Mouse (Mus musculus) megakaryocyte, embryonic 14.5 days (primary cell): ENCODE results near the gene Lrrc4b. TPM values are rescaled to one million over a fixed set of nuclear protein-coding genes. Genes with fewer than 3 reads are reported as not detected.
A peak's percentile ranks its signal among the peaks of the same experiment; 100 is the strongest.

Experiments
- H3K27me3 ChIP-seq: replicated peaks from 2 replicates; pipeline ENCODE3; 2012; ENCODE audit warnings: inconsistent platforms
- H3K36me3 ChIP-seq: replicated peaks from 2 replicates; pipeline ENCODE3; 2012; ENCODE audit warnings: low read length, inconsistent platforms, mixed read lengths
- H3K4me1 ChIP-seq: 2 replicates; pipeline ENCODE4 v1.6.1; 2012; ENCODE audit warnings: inconsistent platforms
- H3K4me3 ChIP-seq: replicated peaks from 2 replicates; pipeline ENCODE3; 2012; ENCODE audit warnings: moderate library complexity, mild to moderate bottlenecking, inconsistent platforms
- H3K9me3 ChIP-seq: 2 replicates; pipeline ENCODE4 v1.6.1; 2012; ENCODE audit warnings: inconsistent platforms
- FLI1 ChIP-seq: IDR thresholded peaks from 2 replicates; pipeline ENCODE4 v1.6.1; 2012; ENCODE audit warnings: low read length, inconsistent platforms, mixed read lengths
- GATA1 ChIP-seq: IDR thresholded peaks from 3 replicates; pipeline ENCODE4 v1.6.1; 2012; ENCODE audit warnings: mixed read lengths, low read length, inconsistent platforms, borderline replicate concordance
- polyA plus RNA-seq: library from polyadenylated mRNA; stranded (reverse); fragments of >175 nt; gene quantifications from 2 replicates; pipeline ENCODE4 v1.2.3, GENCODE M21; 2012; ENCODE audit warnings: low replicate concordance; ENCODE audit not compliant: insufficient read depth

Lrrc4b gene
- polyA plus RNA-seq, 1 experiment = not detected

DNA sequence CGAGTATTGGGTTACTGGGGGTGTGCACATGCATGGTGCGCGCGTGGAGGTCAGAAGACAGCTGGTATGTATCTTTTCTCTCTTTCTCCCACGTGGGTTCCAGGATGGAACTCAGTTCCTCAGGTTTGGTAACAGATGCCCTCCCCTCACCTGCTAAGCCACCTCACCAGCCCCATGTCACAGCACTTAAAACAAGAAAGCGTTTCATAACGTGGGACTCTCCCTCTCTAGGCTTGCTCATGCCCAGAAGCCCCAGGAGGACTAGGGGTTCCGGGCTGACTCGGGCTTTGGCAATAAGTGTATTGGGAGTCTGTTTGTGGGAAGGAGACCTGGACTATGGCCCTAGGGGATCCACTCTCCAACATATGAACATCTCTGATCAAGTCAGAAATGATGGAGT is 5.3 kb downstream of the Lrrc4b start:
- TF ChIP-seq GATA1 = no peak
- no peak for TF ChIP-seq FLI1
- Histone ChIP-seq H3K4me3 (no peak overlapping the region), H3K9me3 (no peaks in the 10 kb centered on the region), H3K4me1 (no peaks in the 10 kb centered on the region), H3K27me3 (peaks cover 87% of the 10 kb centered on the region), H3K36me3 (no peaks in the 10 kb centered on the region)

DNA sequence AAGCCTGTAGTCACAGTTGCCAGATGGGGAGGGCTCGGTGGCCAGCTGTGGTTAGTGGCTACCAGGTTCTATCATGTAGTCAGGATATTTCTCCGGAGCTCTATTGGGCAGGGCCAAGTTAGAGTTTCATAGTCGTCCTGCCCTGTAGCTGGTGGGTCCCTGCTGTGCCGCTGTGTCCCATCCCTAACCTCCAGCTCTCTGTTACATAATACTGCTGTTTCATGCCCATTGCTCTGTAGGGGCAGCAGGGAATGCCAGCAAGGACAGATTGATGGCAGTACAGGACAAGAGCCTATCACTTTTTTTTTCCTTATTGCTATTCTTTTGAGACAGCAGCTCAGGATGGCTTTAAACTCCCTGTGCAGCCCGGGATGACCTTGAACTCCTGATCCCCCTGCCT is 7.0 kb downstream of the Lrrc4b start:
- peaks cover 87% of the 10 kb centered on the region for H3K27me3 ChIP-seq
- no peaks in the 10 kb centered on the region for H3K9me3 ChIP-seq
- TF ChIP-seq GATA1 = no peak
- no peak for TF ChIP-seq FLI1

DNA sequence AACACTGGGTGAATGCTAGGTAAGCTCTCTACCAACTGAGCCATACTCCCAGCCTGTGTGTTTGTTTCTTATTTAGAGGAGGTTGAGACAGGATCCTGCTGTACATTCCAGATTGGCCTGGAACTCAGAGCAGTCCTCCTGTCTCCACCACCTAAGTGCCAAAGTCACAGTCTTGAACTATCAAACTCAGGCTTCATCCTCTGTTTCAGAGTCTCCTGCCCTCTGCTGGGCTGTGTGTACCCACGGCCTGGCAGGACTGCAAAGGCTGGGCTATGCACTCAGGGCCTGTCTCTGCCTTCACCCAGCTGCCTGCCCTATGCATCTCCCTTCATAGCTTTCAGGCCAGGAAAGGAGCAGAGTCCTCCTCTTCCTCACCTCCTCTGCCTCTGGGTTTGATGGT is 7.4 kb downstream of the Lrrc4b start:
- no peaks in the 10 kb centered on the region for H3K36me3 ChIP-seq
- no peaks in the 10 kb centered on the region; the same call in 1 of the 2 replicates for H3K4me1 ChIP-seq
- H3K27me3 ChIP-seq = peaks cover 87% of the 10 kb centered on the region
- TF ChIP-seq GATA1 (no peak), FLI1 (no peak)
- no peaks in the 10 kb centered on the region for H3K9me3 ChIP-seq
- no peak overlapping the region for H3K4me3 ChIP-seq

More for the DNA sequence above, 7.0 kb downstream of the Lrrc4b start:
- Histone ChIP-seq H3K4me1 (no peaks in the 10 kb centered on the region), H3K36me3 (no peaks in the 10 kb centered on the region), H3K4me3 (no peak overlapping the region)

DNA sequence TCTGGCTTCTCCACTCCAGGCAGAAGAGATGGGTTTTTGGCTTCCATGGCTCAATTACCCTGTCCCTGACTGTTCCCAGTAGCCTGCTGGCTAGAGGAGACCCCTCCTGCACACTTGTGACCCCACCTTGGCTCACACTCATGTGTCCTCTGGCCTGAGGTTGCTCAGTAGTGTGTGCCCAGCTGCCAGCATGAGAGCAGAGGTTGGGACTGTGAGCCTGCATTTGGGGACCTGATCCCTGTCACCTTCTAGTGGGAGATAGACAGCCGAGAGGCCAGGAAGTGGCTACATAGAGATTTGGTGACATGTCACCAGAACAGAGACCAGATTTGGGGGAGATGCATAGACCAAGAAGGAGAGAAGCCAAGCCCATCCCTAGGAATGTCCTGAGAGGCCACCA is 8.4 kb downstream of the Lrrc4b start:
- Histone ChIP-seq H3K4me1 (peaks cover 6% of the 10 kb centered on the region), H3K27me3 (peaks cover 87% of the 10 kb centered on the region)
- no peak for TF ChIP-seq GATA1
- no peak for TF ChIP-seq FLI1

DNA sequence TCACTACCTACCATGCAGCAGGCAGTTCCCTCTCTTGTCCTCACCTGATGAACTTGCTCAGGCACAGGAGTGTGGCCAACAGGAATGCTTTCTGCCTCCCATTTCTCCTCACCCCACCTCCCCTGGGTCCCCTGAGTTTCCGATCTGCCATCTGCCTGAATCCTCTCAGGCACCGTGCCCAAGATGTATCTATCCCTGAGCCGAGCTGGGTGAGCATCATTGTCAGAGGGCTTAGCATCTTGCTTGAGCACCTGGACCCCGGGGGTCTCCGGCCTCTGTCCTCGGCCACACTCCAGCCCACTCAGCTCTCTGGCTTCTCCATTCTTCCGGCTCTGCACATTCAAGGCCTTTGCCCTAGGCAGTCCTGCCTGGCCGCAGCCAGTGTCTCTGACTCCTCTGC is 9.1 kb downstream of the Lrrc4b start:
- Histone ChIP-seq H3K36me3 (no peaks in the 10 kb centered on the region), H3K4me1 (peaks cover 11% of the 10 kb centered on the region), H3K4me3 (no peak overlapping the region), H3K27me3 (peaks cover 88% of the 10 kb centered on the region), H3K9me3 (no peaks in the 10 kb centered on the region)
- TF ChIP-seq FLI1 = no peak
- TF ChIP-seq GATA1 = no peak

More for the DNA sequence above, 8.4 kb downstream of the Lrrc4b start:
- H3K4me3 ChIP-seq = no peak overlapping the region
- no peaks in the 10 kb centered on the region for H3K9me3 ChIP-seq
- no peaks in the 10 kb centered on the region for H3K36me3 ChIP-seq

DNA sequence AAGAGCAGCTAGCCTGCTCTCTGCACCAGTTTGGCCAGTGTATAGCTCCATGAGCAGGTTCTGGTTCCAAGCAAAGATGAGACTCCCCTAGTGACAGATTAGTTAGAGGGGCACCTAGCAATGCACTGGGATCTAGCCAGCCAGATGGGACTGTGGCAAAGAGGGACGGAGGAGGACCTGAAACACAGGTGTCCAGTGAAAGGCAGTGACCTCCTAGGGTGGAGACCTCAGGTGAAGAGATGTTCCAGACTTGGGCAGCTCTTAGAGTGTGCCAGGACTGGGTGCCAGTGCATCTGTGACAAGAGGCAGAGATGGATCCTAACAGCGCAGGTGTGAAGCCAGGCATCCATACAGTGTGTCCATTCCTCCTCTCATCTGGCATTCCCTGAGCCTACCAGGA is 10.9 kb downstream of the Lrrc4b start:
- Histone ChIP-seq H3K36me3 (no peaks in the 10 kb centered on the region), H3K4me3 (no peak overlapping the region), H3K27me3 (peaks cover 91% of the 10 kb centered on the region), H3K9me3 (no peaks in the 10 kb centered on the region), H3K4me1 (peaks cover 17% of the 10 kb centered on the region)
- TF ChIP-seq FLI1 (no peak), GATA1 (no peak)

DNA sequence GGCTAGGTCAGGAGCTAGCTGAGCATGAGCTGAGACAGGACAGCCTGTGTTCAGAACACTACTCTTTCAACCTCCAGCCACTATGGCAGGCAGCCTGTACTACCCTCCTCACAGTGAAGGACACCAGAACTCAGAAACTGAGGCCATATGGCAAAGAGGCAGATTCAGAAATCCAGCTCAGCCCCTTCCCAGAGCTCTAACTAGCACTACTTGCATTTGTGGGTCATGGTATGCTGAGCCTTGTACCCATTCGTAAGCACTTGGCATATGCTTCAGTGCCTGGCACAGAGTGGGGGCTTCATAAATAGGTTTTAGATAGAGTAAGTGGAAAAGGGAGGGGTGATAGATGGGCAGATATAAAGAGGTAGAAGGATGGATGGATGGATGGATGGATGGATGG is 11.7 kb downstream of the Lrrc4b start:
- H3K4me1 ChIP-seq = peaks cover 25% of the 10 kb centered on the region
- no peaks in the 10 kb centered on the region for H3K36me3 ChIP-seq
- H3K9me3 ChIP-seq = no peaks in the 10 kb centered on the region
- H3K27me3 ChIP-seq = peaks cover 91% of the 10 kb centered on the region
- TF ChIP-seq FLI1 (no peak), GATA1 (no peak)
- H3K4me3 ChIP-seq = no peak overlapping the region

DNA sequence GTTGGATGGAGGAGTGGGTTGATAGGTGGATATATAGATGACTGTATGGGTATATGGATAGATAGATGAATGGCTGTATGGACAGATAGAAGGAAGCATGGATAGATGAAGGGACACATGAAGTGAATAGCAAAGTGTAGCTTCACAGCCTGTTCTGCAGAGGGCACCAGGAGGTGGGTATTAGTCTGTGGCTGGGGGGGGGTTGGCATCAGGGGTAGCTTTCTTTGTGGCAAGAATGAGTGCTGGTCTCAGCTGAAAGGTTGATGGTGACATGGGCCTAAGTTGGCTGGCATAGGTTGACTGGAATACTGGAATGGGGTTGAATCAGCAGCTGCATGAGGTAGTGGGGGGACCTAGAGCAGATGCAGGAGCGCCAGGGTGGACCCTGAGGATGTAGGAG is 12.4 kb downstream of the Lrrc4b start:
- peaks cover 91% of the 10 kb centered on the region for H3K27me3 ChIP-seq
- no peak overlapping the region for H3K4me3 ChIP-seq
- peaks cover 26% of the 10 kb centered on the region for H3K4me1 ChIP-seq
- TF ChIP-seq GATA1 (no peak), FLI1 (no peak)
- H3K9me3 ChIP-seq = no peaks in the 10 kb centered on the region
- no peaks in the 10 kb centered on the region for H3K36me3 ChIP-seq

DNA sequence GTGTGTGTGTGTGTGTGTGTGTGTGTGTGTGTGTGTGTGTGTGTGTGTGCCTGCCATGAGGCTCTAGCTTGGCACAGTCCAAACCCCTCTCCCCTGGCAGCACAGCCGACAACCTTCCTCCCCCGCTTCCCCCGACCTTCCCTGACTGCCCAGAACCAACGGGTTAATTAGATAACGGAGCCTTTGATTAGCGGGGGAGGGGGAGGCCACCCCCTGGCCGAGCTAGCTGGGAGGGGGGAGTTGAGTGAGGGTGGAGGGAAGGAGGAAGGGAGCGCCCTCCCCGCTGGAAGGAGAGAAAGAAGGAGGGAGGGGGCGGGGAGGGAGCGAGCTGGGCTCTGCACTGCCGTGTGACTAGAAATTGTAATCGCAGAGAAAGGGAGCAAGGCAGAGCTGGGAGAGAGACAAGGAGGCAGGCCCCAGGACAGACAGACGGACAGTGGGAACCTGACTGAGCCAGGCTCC is 12.9 kb downstream of the Lrrc4b start:
- peak overlapping the region; percentile 28 for H3K4me3 ChIP-seq
- H3K36me3 ChIP-seq = no peaks in the 10 kb centered on the region
- no peak for TF ChIP-seq FLI1
- no peak for TF ChIP-seq GATA1
- H3K27me3 ChIP-seq = peaks cover 92% of the 10 kb centered on the region
- H3K9me3 ChIP-seq = no peaks in the 10 kb centered on the region
- peaks cover 26% of the 10 kb centered on the region for H3K4me1 ChIP-seq

DNA sequence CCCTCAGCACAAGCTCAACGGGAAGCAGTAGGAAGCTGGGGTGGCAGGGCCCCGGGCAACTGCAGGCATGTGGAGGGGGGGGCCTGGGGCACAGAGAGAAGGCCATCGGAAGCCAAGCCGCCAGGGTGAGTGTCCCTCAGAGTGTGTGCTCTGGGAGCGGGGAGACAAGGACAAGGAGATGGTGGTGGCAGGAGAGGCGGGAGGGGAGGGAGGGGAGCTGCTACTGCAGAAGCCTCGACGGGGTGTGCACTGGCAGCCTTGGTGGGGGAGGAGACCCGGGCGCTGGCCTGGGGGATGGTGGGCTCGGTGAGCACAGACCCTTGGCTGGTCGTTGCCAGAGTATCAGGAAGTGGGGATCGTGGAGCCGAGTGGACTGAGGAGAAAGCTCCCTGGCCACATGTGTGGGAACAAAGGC is 13.6 kb downstream of the Lrrc4b start:
- H3K36me3 ChIP-seq = no peaks in the 10 kb centered on the region
- peaks cover 26% of the 10 kb centered on the region for H3K4me1 ChIP-seq
- H3K27me3 ChIP-seq = peaks cover 93% of the 10 kb centered on the region
- no peak for TF ChIP-seq FLI1
- no peak for TF ChIP-seq GATA1
- H3K4me3 ChIP-seq = no peak overlapping the region
- no peaks in the 10 kb centered on the region for H3K9me3 ChIP-seq
